Mouse (Mus musculus) midbrain, embryonic 16.5 days (tissue): ENCODE results near the gene Rras. TPM values are rescaled to one million over a fixed set of nuclear protein-coding genes. Genes with fewer than 3 reads are reported as not detected.

Source experiments
- ATAC-seq: fragments of 200-750 bp; cut with Nextera tagmentation; 2 replicates; pipeline ENCODE4 v1.8.0; 2017; ENCODE audit warnings: moderate TSS enrichment
- H3K27ac ChIP-seq: fragments of 300-500 bp; sonication (generic); 2 replicates; pipeline ENCODE4 v1.5.1; 2014; ENCODE audit warnings: mild to moderate bottlenecking, low read length, mixed read lengths
- H3K27me3 ChIP-seq: fragments of 300-500 bp; sonication (generic); 2 replicates; pipeline ENCODE4 v1.6.1; 2014; ENCODE audit warnings: low read depth, low read length, mixed read lengths; ENCODE audit not compliant: control insufficient read depth, insufficient read depth
- H3K36me3 ChIP-seq: fragments of 300-500 bp; sonication (generic); 2 replicates; pipeline ENCODE4 v1.6.1; 2014; ENCODE audit warnings: mild to moderate bottlenecking, low read length, moderate library complexity, mixed read lengths; ENCODE audit not compliant: control insufficient read depth, insufficient read depth
- H3K4me1 ChIP-seq: fragments of 300-500 bp; sonication (generic); 2 replicates; pipeline ENCODE4 v1.6.1; 2014; ENCODE audit warnings: mild to moderate bottlenecking, low read length, mixed read lengths; ENCODE audit not compliant: control insufficient read depth, insufficient read depth
- H3K4me2 ChIP-seq: fragments of 300-500 bp; sonication (generic); 2 replicates; pipeline ENCODE4 v1.6.1; 2014; ENCODE audit warnings: mild to moderate bottlenecking, low read length, mixed read lengths
- H3K4me3 ChIP-seq: fragments of 300-500 bp; sonication (generic); 2 replicates; pipeline ENCODE4 v1.5.1; 2014; ENCODE audit warnings: low read depth, mild to moderate bottlenecking, low read length, moderate library complexity, mixed read lengths
- H3K9ac ChIP-seq: fragments of 300-500 bp; sonication (generic); 2 replicates; pipeline ENCODE4 v1.6.1; 2014; ENCODE audit warnings: low read depth, low read length, mixed read lengths
- H3K9me3 ChIP-seq: fragments of 300-500 bp; sonication (generic); replicated peaks from 2 replicates; pipeline ENCODE4 v1.6.1; 2014; ENCODE audit warnings: mild to moderate bottlenecking, low read length, mixed read lengths; ENCODE audit not compliant: control insufficient read depth, poor library complexity, severe bottlenecking
- WGBS: fragments of 180-500 bp; shearing (Covaris S2); extraction: QIAGEN DNeasy Blood & Tissue Kit; methylation state at CpG from one replicate; pipeline ENCODE4 v1.1.7; 2014; 5-methylcytosine and 5-hydroxymethylcytosine counted together
- microRNA-seq: library from miRNA; unstranded; fragments of <30 nt; microRNA quantifications from one replicate; pipeline ENCODE4, GENCODE M21; 2017
- polyA plus RNA-seq: library from polyadenylated mRNA; unstranded; fragments of >200 nt; fragmentation: Nextera tagmentation; extraction: Ambion mirVana; gene quantifications from 2 replicates; pipeline ENCODE4 v1.2.1, GENCODE M21; 2015

Rras gene
- polyA plus RNA-seq, 1 experiment from 2014 or later: 12.4 TPM

GRCm38 (mm10) chr7:45060632-45061122 lies 42.9 kb downstream of the Rras start:
- Histone ChIP-seq H3K36me3 (no peaks in the 10 kb centered on the region), H3K4me3 (no peak overlapping the region), H3K9me3 (no peaks in the 10 kb centered on the region), H3K27ac (no peak overlapping the region), H3K4me2 (no peak overlapping the region), H3K27me3 (no peaks in the 10 kb centered on the region), H3K9ac (no peak overlapping the region), H3K4me1 (peaks cover 26% of the 10 kb centered on the region)
- WGBS: 93% methylated on average over 6 of the region's 6 CpGs
- no peak for ATAC-seq

DNA sequence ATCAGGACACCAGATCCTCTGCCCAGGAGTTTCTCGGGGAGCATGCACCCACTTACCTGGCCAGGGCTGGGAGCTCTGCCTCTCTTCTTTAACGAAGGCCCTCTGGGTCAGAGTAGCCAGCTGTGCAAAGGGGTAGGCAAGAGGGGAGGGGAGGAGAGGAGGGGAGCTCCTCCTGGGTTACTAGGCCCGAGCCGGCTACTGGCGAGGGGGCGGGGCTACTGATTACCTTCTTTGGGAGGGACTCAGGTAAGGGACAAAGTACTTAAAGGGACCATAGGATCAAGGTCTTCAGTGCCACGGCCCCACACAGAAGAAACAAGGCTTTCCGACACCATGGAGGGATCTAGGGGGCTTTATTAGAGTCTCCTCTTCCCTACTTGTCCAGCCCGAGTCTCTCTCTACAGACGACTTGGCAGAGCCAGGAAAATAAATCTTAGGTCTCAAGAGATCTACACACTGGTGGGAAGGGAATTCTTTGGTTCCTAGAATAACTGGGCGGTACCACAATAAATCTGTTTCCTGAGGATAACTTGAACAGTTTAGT lies 43.8 kb downstream of the Rras start:
- peak overlapping the region; percentile 90; the same call in 1 of the 2 replicates for H3K27ac ChIP-seq
- no peaks in the 10 kb centered on the region for H3K36me3 ChIP-seq
- H3K4me2 ChIP-seq: peak overlapping the region; percentile 48
- H3K9me3 ChIP-seq: no peaks in the 10 kb centered on the region
- H3K4me1 ChIP-seq: peaks cover 26% of the 10 kb centered on the region
- peak overlapping the region; percentile 60; the same call in 1 of the 2 replicates for H3K4me3 ChIP-seq
- H3K9ac ChIP-seq: 0 out of 2 replicates have a peak overlapping the region, but pooled peaks have one; percentile 15
- WGBS: 20% methylated on average over 11 of the region's 11 CpGs
- ATAC-seq: no peak
- no peaks in the 10 kb centered on the region for H3K27me3 ChIP-seq

- WGBS: under 1% methylated on average over 31 of the region's 31 CpGs
- Histone ChIP-seq H3K27ac (peak within 1 kb of the TSS; percentile 90), H3K9me3 (no peaks in the 10 kb centered on the region), H3K27me3 (no peaks in the 10 kb centered on the region), H3K4me2 (peak within 1 kb of the TSS; percentile 60), H3K4me1 (peaks cover 26% of the 10 kb centered on the region), H3K9ac (peak within 1 kb of the TSS; percentile 77), H3K4me3 (peak within 1 kb of the TSS; percentile 60), H3K36me3 (no peaks in the 10 kb centered on the region)
- peak; percentile 85 for ATAC-seq
Observed at GRCm38 (mm10) chr7:45062239-45062835, 44.6 kb downstream of the Rras start, which contains the start of the genes Nosip and Prrg2. Gene Nosip (plus strand): TSS chr7:45062429. Gene Prrg2 (minus strand): TSS chr7:45062677.

DNA sequence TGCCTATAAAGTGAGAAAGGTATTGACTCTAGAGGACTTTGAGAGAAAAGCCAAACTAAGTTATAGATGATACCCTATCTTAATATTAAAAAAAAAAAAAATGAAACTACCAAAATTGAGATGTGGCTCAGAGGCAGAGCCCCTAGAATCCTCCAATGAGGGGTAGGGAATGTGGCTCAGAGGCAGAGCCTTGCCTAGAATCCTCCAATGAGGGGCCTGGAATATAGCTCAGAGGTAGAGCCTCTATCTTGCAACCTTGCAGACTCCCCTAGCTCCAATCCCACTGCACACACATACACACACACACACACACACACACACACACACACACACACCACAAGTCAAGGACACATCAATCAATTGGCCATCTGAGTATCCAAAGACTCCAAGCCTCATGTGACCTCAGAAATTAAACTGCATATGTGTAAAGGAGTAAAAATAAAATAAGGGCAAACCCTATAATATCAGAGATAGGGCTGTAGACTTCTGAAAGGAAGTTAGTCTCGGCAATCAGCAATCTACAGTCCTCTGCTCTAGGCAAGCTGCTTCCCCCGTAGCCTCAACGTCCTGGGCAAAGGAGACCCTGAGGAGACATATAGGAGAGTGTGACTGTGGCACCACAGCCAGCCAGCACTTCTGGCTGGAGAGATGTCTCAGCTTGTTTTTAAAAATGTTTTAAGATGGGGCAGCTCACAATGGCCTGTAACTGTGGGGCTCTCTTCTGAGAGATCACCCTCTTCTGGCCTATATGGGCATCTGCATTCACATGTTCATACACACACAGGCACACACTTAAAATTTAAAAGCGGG lies 49.6 kb downstream of the Rras start:
- no peaks in the 10 kb centered on the region for H3K9me3 ChIP-seq
- H3K9ac ChIP-seq: no peak overlapping the region
- no peak overlapping the region for H3K4me3 ChIP-seq
- WGBS: 74% methylated on average over 4 of the region's 4 CpGs
- no peak overlapping the region for H3K27ac ChIP-seq
- peaks cover 10% of the 10 kb centered on the region for H3K4me1 ChIP-seq
- ATAC-seq: no peak
- no peaks in the 10 kb centered on the region for H3K36me3 ChIP-seq
- H3K27me3 ChIP-seq: no peaks in the 10 kb centered on the region
- H3K4me2 ChIP-seq: no peak overlapping the region

DNA sequence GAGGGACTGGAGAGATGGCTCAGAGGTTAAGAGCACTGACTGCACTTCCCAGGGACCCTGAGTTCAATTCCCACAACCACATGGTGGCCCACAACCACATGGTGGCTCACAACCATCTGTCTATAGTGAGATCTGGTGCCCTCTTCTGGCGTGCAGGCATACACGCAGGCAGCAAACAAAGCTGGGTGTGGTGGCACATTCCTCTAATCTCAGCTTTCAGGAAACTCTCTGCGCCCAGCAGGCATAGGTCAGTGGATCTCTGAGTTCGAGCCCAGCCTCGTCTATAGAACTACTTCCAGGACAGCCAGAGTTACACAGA lies 50.2 kb downstream of the Rras start:
- H3K27ac ChIP-seq: no peak overlapping the region
- no peaks in the 10 kb centered on the region for H3K27me3 ChIP-seq
- H3K4me1 ChIP-seq: peaks cover 10% of the 10 kb centered on the region
- H3K4me3 ChIP-seq: no peak overlapping the region
- no peaks in the 10 kb centered on the region for H3K9me3 ChIP-seq
- WGBS: 16% methylated on average over 5 of the region's 5 CpGs
- ATAC-seq: no peak
- H3K4me2 ChIP-seq: no peak overlapping the region
- no peaks in the 10 kb centered on the region for H3K36me3 ChIP-seq
- H3K9ac ChIP-seq: no peak overlapping the region

GRCm38 (mm10) chr7:45069671-45070070 lies 51.9 kb downstream of the Rras start:
- H3K9ac ChIP-seq: no peak overlapping the region
- H3K4me2 ChIP-seq: no peak overlapping the region
- no peak overlapping the region for H3K27ac ChIP-seq
- no peak overlapping the region for H3K4me3 ChIP-seq
- H3K27me3 ChIP-seq: no peaks in the 10 kb centered on the region
- H3K9me3 ChIP-seq: no peaks in the 10 kb centered on the region
- ATAC-seq: no peak
- no peaks in the 10 kb centered on the region for H3K36me3 ChIP-seq
- H3K4me1 ChIP-seq: no peaks in the 10 kb centered on the region
- WGBS: 97% methylated on average over 2 of the region's 2 CpGs

Small RNA genes lying within 50 kb of the gene (microRNA-seq; reads per million reads assigned to microRNA genes)
- 1.2 reads per million for gene Mir7054

Other genes with a start within 250 kb of the Rras start
- 43.6 and 45.9 TPM in 2 replicates for gene Nup62, start 201.9 kb upstream of the Rras start, polyA plus RNA-seq
- gene Il4i1, start 201.6 kb upstream of the Rras start, polyA plus RNA-seq: 0.57 and 1.0 TPM in 2 replicates
- 2.5 and 3.0 TPM in 2 replicates for gene Atf5, start 201.3 kb upstream of the Rras start, polyA plus RNA-seq
- gene Akt1s1, start 169.0 kb upstream of the Rras start, polyA plus RNA-seq: 82.2 and 83.2 TPM in 2 replicates
- 118 and 123 TPM in 2 replicates for gene Tbc1d17, start 168.9 kb upstream of the Rras start, polyA plus RNA-seq
- 27.9 and 30.4 TPM in 2 replicates for gene Pnkp, start 160.8 kb upstream of the Rras start, polyA plus RNA-seq
- gene Ptov1, start 148.2 kb upstream of the Rras start, polyA plus RNA-seq: 419 and 448 TPM in 2 replicates
- gene Med25, start 125.2 kb upstream of the Rras start, polyA plus RNA-seq: 153 and 158 TPM in 2 replicates
- 20.0 and 22.3 TPM in 2 replicates for gene Fuz, start 121.9 kb upstream of the Rras start, polyA plus RNA-seq
- 122 and 136 TPM in 2 replicates for gene Ap2a1, start 88.5 kb upstream of the Rras start, polyA plus RNA-seq
- gene Tsks, start 74.8 kb upstream of the Rras start, polyA plus RNA-seq: 0.10 and 0.25 TPM in 2 replicates
- 58.4 and 63.1 TPM in 2 replicates for gene Cpt1c, start 43.1 kb upstream of the Rras start, polyA plus RNA-seq
- 671 and 697 TPM in 2 replicates for gene Prmt1, start 31.4 kb upstream of the Rras start, polyA plus RNA-seq
- gene Irf3, start 20.3 kb upstream of the Rras start, polyA plus RNA-seq: 52.3 and 53.6 TPM in 2 replicates
- gene Bcl2l12, start 19.2 kb upstream of the Rras start, polyA plus RNA-seq: 7.0 and 8.3 TPM in 2 replicates
- 42.4 and 47.8 TPM in 2 replicates for gene Scaf1, start 1.6 kb upstream of the Rras start, polyA plus RNA-seq
- 13.6 and 13.9 TPM in 2 replicates for gene Prr12, start 34.9 kb downstream of the Rras start, polyA plus RNA-seq
- 64.1 and 67.7 TPM in 2 replicates for gene Nosip, start 44.5 kb downstream of the Rras start, polyA plus RNA-seq
- gene Prrg2, start 44.7 kb downstream of the Rras start, polyA plus RNA-seq: 12.5 and 13.6 TPM in 2 replicates
- 43.5 and 47.8 TPM in 2 replicates for gene Rcn3, start 74.3 kb downstream of the Rras start, polyA plus RNA-seq
- 22.7 and 27.9 TPM in 2 replicates for gene Fcgrt, start 85.9 kb downstream of the Rras start, polyA plus RNA-seq
- gene Rps11, start 106.5 kb downstream of the Rras start, polyA plus RNA-seq: 657 and 700 TPM in 2 replicates
- gene Rpl13a, start 110.8 kb downstream of the Rras start, polyA plus RNA-seq: 602 and 620 TPM in 2 replicates
- 0.41 TPM in 1 of 2 replicates, not detected in the other for gene Gm45713, start 118.3 kb downstream of the Rras start, polyA plus RNA-seq
- 1.5 and 2.2 TPM in 2 replicates for gene Flt3l, start 118.5 kb downstream of the Rras start, polyA plus RNA-seq
- 89.9 and 91.9 TPM in 2 replicates for gene Pih1d1, start 136.3 kb downstream of the Rras start, polyA plus RNA-seq
- gene Aldh16a1, start 136.6 kb downstream of the Rras start, polyA plus RNA-seq: 13.7 and 18.2 TPM in 2 replicates
- 0.55 and 1.1 TPM in 2 replicates for gene Slc17a7, start 146.0 kb downstream of the Rras start, polyA plus RNA-seq
- gene Gfy, start 161.6 kb downstream of the Rras start, polyA plus RNA-seq: not detected in 2 replicates
- 1.1 and 1.2 TPM in 2 replicates for gene Pth2, start 163.0 kb downstream of the Rras start, polyA plus RNA-seq
- gene Ccdc155, start 186.9 kb downstream of the Rras start, polyA plus RNA-seq: 0.45 and 0.53 TPM in 2 replicates
- 6.2 and 10.5 TPM in 2 replicates for gene Dkkl1, start 194.2 kb downstream of the Rras start, polyA plus RNA-seq
- 30.5 and 39.5 TPM in 2 replicates for gene Tead2, start 197.8 kb downstream of the Rras start, polyA plus RNA-seq
- gene Cd37, start 221.2 kb downstream of the Rras start, polyA plus RNA-seq: 1.3 and 1.4 TPM in 2 replicates
- 0.93 and 1.2 TPM in 2 replicates for gene Slc6a16, start 223.1 kb downstream of the Rras start, polyA plus RNA-seq